Mouse (Mus musculus): ENCODE measurements around the gene Gm37240.

The Gm37240 gene

DNA sequence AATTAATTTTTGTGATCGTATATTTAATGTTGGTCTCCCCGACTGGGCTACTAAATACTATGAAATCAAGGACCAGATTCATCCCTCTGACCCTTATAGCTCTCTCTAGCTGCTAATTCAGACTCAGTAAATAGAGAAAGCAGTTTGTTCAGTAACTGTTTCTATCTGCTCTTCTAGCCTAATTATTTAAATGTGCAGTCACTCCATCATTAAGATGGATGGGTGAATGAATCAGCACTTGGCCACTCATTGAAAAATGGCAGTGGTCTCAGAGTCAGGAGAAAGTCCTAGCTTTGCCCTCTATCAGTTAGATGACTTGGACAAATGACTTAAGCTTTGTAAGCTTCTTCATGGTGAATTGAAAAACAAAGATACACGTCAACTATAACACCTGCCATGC, 387.2 kb downstream of the Gm37240 start:
- CTCF ChIA-PET = no interaction called here

DNA sequence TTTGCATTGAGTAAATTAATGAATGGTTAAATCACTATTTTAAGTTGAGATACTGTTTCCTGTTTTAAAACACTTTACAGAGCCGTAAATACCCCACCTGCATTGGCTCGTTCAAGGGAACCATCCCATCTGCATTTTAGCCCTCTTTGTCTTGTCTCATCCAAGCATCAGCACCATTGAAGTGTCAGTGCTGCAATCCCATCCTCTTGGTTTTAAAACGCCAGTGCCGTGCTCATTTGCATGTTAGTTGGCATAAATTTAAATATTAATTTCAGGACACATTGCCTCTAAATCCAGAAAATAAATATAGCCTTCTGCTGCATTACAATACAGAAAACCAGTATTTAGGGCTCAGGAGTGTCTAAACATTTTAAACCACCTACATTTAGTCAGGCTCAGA, 391.2 kb downstream of the Gm37240 start:
- CTCF ChIA-PET = no interaction called here

DNA sequence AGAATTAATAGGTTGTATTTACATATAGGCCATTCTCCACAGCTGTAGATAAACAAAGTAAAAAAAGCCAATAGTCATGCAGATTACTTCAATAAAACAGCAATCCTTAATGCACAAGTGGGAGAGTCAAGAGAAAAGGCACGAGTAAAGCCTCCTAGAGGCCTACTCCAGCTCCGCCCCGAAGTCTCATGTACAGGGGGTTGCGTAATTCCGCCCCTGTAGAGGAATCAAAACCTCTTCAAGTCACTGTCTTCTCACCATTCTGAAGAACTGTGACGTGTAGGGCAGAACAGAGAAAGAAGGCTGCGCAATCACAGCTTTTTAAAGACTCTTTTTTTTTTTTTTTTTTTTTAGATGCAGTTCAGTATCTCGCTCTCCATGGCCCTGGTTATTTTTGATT, 393.5 kb downstream of the Gm37240 start:
- CTCF ChIA-PET = no interaction called here

DNA sequence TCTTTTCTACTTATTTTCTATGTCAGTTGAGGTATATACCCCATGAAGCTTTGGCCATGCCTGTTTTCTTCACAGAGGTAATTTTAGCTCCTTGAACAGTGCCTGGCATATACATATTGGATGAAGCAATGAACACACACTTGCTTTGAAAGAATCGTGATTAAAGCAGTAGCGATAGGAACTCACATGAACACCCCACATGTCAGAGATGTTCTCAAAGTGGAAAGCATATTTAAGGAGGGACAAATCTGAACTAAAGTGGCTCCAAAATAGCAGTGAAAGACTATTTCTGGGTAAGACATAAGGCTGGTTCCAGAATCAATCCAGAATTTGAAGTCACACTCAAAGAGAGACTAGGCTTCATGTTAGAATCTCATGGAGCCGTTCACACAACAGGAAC, 397.1 kb downstream of the Gm37240 start:
- CTCF ChIA-PET = no interaction called here

DNA sequence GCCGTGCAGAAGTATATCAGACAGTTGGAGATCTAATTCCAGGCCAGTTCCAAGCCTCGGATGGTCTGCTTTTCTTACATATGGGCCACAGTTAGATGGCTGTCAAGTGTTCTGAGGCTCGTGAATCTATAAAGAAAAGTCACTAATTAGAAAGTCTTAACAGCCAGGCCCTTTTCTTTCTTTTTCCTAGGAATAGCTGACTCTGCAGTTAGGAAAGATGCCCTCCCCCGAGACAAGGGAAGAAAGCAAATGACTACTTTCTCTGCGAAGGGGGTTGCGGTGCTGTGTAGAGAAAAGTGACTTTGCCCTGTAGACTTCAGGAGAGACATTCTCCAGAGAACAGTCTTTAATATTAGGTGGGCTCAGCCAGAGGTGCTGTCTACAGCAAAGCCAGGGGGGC, 399.9 kb downstream of the Gm37240 start:
- CTCF ChIA-PET = no interaction called here

DNA sequence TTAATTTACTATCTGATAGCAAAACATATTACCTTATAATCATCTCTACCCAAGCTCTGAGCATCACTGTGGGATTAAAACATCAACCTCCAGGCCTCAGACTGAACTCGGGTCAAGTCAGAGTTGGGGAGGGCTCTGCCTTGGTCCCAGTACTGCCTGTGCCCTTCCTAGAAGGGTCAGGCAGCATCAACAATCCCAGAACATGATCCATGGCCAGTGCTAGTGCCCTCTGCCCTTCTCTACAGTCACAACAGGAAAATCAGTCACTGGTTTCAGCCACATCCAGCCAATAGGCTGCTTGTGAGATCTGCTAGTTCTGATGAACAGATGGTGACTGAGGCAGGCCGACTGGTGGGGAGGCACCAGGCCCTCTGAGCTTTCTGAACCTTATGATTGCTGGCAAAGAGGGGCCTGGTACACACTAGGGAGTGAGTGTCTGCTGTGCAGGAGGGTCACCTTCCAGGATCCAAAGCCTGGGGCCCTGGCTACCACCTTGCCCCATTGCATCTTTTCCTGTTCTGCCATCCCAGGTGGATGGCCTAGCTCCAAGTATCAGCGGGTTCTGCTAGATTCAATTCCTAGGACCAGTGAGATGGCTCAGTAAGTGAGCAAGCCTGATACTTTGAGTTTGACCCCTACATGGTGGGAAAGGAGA, 401.7 kb downstream of the Gm37240 start:
- CTCF ChIA-PET = no interaction called here

DNA sequence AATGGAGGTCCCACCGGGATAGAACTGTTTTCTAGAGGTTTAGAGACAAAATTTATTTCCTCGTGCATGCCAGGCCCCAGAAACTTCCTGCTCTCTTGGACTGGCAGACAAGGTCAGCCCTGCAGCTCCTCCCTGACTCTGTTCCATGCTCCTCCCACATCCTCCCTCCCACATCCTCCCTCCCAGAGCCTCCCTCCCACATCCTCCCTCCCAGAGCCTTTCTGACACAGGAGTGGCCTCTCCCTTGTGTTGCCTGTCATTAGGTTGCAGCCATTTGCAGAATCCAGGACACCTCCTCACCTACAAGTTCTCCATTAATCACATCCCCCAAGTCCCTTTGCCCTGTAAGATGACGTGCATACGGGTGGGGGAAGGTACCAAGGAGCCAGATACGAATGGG, 404.7 kb downstream of the Gm37240 start:
- CTCF ChIA-PET = no interaction called here

DNA sequence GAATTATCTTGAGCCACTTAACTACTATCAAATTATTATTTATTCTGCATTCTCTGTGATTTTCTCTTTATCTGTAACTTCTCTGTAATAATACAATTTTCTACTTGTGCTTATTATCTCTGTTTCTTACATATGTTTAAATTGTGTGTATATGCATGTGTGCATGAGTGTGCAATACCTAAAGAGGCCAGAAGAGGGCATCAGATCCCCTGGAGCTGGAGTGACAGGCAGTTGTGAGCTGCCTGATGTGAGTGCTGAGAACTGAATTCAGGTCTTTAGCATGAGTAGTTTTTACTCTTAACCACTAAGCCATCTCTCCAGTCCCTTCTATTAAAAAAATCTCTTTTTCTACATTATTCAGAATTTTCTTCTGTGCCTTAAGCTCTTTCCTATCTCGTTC, 406.7 kb downstream of the Gm37240 start:
- CTCF ChIA-PET = no interaction called here

DNA sequence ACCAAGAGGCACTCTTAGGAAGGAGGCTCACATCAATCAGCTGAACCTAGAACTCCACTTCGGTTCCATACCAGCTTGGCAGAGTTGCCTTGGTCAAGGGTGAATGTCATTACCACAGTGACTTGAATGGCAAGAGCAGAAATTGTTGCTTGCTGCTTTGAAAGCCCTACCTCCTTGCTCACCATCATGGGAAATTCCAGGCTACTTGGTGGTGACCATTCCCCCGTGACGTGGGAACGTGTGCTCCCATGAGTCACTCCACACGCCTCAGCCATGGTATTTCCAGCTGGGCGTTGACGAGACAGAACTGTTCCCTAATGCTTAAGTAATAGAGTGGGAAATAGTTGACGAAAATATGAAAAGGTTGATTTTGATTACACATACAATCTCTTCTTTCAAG, 408.6 kb downstream of the Gm37240 start:
- CTCF ChIA-PET = no interaction called here

DNA sequence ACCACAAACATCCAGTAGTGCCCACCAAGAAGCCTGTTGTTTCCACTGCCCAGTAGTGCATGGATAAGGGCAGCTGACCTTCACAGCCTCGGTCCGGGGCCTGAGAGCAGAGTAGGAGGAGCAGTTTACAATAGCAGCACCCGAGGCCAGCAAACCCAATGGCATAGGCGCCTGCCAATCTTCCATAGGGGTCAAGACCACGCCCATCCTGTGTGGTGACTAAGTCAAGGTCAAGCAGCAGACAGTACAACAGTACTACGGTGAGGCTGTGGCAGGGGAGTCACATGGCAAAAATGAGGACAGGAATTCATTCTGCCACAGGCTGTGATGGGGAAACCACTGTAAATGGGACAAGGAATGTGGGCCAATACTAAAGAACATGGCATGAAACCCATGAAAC, 417.6 kb downstream of the Gm37240 start:
- CTCF ChIA-PET = no interaction called here

DNA sequence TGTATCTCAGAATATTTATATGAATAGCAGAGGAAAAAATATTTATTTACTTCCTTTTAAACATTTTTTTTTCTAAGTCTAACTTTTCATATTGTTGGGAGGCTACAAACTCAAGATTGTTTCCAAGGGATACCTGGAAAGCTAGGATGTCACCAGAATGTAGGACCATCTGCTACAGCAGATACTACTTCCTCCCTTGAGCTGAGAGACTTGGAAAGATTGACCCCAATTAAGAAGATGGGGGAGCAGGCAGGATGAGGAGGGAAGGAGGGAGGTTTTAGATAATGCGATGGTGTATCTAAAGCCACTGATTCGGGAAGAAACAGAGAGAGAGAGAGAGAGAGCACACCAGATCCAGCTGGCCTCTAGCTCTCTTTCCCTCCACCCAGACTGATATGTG, 418.3 kb downstream of the Gm37240 start:
- CTCF ChIA-PET = no interaction called here

DNA sequence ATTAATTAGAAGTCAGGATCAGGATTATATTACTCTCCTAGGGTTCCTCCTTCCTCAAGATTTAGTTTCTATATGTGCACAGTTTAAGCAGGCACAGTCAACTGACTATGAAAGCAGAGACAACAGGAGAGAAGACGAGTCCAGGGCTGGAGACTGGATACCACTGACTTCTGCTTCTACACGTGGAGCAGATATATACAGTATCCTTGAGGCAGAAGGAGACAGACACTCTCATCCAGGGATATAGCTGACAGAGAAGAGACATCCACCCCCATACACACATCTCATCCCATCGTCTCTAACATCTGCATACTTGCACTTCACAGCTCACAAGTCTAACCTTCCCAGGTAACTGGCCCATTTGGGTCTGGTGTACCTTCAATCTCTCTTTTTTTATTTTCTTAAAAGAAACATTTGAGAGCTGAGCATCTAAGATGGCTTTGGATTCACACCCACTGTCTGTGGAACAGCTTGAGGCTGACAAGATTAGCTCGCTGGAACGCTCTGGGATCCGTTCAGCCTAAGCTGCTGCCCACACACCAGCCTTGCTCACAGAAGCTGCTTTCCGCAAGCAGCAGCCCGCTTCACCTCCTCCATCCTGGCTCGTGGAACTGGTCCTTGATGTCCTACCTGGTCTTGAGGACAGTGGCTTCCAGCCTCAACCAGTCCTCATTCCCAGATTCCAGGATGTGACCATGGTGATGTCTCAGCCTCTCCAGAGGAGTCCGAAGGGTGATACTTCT, 421.9 kb downstream of the Gm37240 start:
- CTCF ChIA-PET = no interaction called here

DNA sequence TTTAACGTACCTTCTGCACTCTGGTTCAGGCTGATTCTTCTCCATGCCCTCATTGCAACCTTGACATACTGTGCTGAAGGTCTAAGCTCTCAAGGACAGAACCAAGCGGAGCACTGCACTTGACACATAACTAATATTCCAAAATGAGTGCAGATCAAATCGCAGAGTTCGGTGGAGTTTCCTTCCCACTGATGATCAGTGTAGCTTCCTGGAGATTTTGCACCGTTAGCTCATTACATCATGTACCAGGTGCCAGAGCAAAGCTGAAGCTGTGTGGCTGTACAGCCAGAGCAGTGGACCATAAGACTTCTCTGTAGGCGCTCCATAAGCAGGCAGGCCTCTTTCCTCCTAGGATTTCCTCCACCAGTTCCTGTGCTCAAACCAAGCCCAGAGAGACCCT, 427.3 kb downstream of the Gm37240 start:
- CTCF ChIA-PET = no interaction called here

DNA sequence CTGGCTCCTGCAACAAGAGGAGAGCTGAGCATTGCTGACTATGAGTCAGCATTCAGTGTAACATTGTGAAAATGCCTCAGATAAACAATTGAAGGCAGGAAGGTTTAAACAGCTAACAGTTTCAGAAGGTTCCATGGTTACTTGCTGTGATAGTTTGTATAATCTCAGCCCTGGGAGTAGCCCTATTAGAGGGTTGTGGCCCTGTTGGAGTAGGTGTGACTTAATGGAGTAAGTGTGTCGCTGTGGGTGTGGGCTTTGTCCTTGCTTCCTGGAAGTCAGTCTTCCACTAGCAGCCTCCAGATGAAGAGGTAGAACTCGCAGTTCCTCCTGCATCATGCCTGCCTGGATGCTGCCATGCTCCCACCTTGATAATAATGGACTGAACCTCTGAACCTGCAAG, 430.3 kb downstream of the Gm37240 start:
- CTCF ChIA-PET = no interaction called here

DNA sequence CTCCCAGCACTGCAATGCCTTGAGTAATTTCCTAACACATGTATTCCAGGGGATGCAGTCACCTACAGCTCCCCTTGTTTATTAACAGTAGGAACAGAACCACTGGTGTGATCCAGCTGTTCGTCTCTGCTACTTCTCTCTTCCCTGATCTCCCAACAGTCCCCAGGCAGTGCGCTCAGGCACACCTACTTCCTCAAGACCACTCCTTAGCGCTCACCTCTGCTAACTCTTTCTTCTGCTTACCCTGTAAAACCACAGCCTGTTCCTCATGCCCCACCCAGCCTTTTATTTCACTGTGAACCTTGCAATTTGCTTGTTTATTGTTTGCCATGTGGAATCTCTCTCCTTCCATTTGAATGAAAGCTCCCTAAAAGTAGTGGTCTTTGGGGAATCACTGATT, 431.9 kb downstream of the Gm37240 start:
- CTCF ChIA-PET = no interaction called here

DNA sequence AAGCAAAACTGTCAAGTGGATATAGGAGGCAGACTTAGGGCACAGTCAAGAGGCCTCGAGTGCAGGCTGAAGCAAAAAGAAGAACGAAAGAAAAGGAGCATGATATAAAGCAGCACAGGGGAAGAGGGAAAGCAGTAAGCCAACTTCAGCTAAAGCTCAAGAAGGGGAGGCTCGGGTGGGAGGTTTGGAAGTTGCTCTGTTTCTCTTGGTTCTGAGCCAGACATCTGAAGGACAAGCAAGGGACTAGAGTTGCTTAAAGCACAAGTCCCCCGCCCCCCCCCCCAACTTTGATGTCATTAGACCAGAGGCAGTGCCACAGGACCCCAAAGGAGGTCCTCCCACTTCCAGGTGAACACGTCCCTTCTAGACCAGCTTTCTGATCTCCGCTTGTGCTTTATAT, 433.3 kb downstream of the Gm37240 start:
- CTCF ChIA-PET = no interaction called here

DNA sequence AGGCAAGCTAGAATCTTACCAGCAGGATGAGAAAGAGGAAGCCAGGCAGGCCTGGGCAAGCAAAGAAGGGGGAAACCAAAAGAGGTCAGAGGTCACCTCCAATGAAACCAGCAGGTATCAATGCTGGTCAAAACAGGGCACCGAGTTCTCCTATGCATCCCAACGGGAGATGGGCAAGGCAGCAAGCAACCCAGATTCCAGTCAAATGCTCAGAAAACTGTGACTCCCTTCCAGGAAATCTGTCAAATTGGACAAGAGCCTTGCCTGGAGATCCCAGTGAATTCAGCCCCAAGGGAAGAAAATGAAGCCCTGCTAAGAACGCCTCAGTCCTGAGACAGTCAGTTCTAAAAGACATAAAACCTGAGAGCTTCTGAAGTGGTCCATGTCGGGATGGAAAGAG, 437.9 kb downstream of the Gm37240 start:
- CTCF ChIA-PET = no interaction called here

DNA sequence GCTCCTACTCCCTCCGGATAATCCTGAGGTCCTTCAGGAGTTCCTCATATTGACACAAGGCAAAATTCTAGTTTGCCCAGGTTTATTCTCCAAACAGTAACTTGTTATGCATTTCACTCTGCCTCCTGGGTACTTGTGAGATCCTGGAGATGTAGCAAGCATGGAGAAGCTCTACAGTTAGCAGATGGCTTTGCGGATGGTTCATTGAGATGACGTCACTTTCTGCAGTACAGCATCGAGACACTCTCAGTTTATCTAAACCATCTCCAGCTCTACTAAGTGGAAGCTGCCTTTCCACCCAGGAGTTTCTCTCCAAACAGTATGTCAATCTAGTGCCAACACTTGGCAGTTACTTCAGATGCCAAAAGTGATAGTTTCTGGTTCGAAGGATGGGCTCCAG, 444.5 kb downstream of the Gm37240 start:
- CTCF ChIA-PET = no interaction called here

DNA sequence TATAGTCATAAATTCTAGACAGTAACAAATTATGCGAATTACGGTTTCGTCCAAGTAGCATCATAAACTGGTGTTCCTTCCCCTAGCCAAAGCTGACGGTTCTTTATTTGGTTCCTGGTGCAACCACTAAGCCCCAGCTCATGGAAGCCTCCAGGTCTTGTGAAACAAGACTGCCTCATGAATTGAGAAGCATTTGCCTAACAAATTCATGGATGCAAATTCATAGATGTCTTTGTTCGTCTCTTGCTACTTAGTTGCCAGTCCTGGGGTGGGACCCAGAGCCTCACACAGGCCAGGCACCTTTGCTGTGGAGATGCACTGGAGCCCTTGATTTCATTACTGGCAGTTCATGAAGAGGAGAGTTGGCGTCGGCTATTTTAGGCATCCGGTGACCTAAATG, 445.1 kb downstream of the Gm37240 start:
- CTCF ChIA-PET = no interaction called here

DNA sequence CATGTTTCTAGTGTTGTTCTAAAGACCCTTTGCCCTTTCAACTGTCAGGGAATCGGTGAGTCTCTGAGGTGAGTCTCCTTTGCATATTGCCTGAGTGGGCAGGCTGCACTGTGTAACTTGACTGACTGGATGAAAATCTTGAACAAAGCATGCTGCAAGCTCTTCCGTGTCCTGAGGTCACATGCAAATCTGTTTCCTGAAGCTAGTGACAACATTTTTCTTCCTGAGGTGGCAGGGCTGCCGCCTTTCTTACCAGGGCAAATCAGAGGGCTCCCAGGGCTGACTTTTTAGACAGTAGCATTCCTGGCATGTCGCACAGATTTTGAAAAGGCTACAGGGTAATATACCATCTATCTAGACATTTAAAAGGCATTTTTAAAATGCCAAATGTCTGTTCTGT, 451.9 kb downstream of the Gm37240 start:
- CTCF ChIA-PET = no interaction called here

DNA sequence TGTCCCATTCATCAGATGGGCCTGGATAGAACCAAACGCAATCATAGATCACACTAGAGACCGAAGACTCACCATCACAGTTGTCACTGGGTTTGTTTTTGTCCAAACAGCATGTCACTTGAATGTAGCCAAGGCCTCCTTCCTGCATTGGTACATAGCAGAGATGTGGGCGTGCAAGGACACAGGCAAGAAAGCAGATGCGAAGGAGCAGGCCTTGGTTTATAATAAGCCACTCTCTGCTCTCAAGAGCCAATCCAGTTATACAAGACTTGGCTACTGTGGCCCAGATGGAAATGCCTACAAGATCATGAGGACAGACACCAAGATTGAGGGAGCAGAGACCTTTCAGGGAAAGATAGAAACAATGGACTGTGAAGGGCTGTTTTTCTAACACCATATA, 456.1 kb downstream of the Gm37240 start:
- CTCF ChIA-PET = no interaction called here

DNA sequence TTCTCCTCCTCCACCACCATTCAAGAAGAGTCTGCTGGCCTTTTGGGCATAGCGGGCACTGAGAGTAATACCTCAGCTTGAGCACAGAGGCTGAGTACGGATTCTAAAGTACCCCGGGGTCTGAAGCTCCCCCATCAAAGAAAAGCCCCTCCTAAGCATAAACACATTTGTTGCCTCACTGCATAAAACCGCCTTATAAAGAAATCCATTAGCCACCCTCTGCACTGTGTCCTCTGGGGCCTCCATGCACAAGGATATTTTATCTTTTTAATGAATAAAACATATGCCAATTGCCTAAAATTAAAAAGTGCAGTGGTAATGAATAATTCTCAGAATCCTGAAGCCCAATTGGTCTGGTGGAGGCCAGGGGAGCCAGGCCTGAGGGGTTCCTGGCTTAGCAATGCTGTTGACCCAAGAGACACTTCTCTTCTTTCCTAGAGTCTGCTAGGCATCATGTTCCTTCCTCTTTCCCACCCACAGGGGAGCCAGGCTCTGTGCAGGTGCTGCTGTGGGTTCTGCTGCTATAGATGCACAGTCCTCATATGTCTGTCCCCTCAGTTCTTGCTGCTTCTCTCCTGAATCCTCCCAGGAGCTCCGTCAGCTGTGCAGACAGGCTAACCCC, 463.8 kb downstream of the Gm37240 start:
- CTCF ChIA-PET = no interaction called here

DNA sequence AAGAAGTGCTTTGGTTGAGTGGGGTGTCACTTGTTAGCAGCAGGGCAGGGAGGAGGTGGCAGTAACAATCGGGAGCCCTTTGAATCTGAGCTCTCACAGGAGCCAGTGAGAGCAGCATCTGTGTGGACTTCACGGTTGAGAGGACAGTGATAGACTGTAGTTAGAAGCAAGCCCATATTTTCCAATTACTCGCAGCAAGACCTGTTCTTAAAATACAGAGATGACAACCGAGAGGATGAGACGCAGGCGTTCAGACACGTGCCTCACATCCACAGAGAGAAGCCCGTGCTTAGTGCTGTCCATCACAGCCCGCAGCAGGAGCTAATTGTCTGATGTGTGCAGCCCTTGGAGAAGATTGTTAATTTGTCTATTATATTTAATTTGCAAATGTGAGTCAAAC, 465.9 kb downstream of the Gm37240 start:
- CTCF ChIA-PET = no interaction called here

DNA sequence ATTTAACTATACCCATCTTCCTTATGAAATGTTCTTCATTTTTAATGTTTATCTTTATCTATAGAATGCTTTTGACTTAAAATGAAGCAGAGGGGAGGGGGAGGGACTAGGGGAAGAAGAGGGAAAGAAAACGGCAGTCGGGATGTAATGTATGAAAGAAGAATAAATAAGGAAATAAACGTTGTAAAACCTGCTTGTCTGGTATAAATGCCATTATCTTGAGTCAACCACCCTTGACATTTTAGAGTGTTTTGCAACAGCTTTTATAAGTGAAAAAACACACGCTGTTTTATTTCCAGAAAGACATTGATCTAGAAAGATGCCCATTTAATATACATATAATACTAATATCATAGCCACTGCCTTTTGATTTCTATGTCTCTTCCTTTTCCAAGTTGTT, 469.7 kb downstream of the Gm37240 start:
- CTCF ChIA-PET = no interaction called here
